8 mouse cellular contexts compared by ENCODE assay signal in genomic region chr6:71991190-71991932, GRCm38 (mm10).
DNase-seq lines count a peak whose midpoint lies in the region; ATAC-seq lines count a peak whose summit lies in the region.

No protein-coding gene starts in this region.

- H3K9me3 ChIP-seq in intestine, embryonic 16.5 days (ENCODE audit: control insufficient read depth, low read length), result no peaks in the 10 kb centered on the region; the same call in 1 of the 2 replicates
- no peaks in the 10 kb centered on the region for H3K9me3 ChIP-seq in stomach, embryonic 15.5 days

- peak; percentile 7 for DNase-seq in kidney, adult 18-20 months
- no peak for DNase-seq in kidney, postnatal 4 days
- peak; percentile 30 for DNase-seq in NIH3T3 (ENCODE audit: low read depth)
- peak; percentile 87 for DNase-seq in cerebellum, adult 11-12 months
- no peak for DNase-seq in spleen, postnatal 36 days (ENCODE audit: low spot score in 2 of 2)

- WGBS in intestine, embryonic 16.5 days, result 61% methylated on average over 8 of the region's 8 CpGs
- 57% methylated on average over 8 of the region's 8 CpGs for WGBS in stomach, embryonic 15.5 days

- H3K36me3 ChIP-seq in intestine, embryonic 16.5 days (ENCODE audit: control insufficient read depth, insufficient read depth, low read length), result no peaks in the 10 kb centered on the region
- no peaks in the 10 kb centered on the region for H3K36me3 ChIP-seq in stomach, embryonic 15.5 days

- ATAC-seq in intestine, embryonic 16.5 days, result no peak
- ATAC-seq in stomach, embryonic 15.5 days (ENCODE audit: insufficient read depth, low FRiP score, low read depth), result no peak
- no peak for ATAC-seq in CD4-positive, CD25-positive, alpha-beta regulatory T cell, adult 4 months

- no peak overlapping the region for H3K4me3 ChIP-seq in intestine, embryonic 16.5 days (ENCODE audit: low read length)
- H3K4me3 ChIP-seq in stomach, embryonic 15.5 days (replicated peaks), result no peak overlapping the region

- H3K4me1 ChIP-seq in intestine, embryonic 16.5 days (ENCODE audit: control insufficient read depth, insufficient read depth, low read length), result 0 out of 2 replicates have a peak, but pooled peaks cover 5% of the 10 kb centered on the region
- H3K4me1 ChIP-seq in stomach, embryonic 15.5 days, result peaks cover 20% of the 10 kb centered on the region

- H3K27me3 ChIP-seq in intestine, embryonic 16.5 days (replicated peaks; ENCODE audit: control insufficient read depth, insufficient read depth, low read length), result no peaks in the 10 kb centered on the region
- no peaks in the 10 kb centered on the region for H3K27me3 ChIP-seq in stomach, embryonic 15.5 days (replicated peaks)

- no peak overlapping the region for H3K4me2 ChIP-seq in intestine, embryonic 16.5 days (ENCODE audit: low read depth, low read length)
- H3K4me2 ChIP-seq in stomach, embryonic 15.5 days, result no peak overlapping the region

- no peak overlapping the region for H3K9ac ChIP-seq in intestine, embryonic 16.5 days (ENCODE audit: low read depth, low read length)
- no peak overlapping the region for H3K9ac ChIP-seq in stomach, embryonic 15.5 days

- 0 out of 2 replicates have a peak overlapping the region, but pooled peaks have one; percentile 15 for H3K27ac ChIP-seq in intestine, embryonic 16.5 days (ENCODE audit: low read length)
- H3K27ac ChIP-seq in stomach, embryonic 15.5 days, result peak overlapping the region; percentile 73; the same call in 1 of the 2 replicates

Comparison
In these comparisons a context has a peak if more than half of its experiments do, and no peak if none do; other contexts are left out.
1. DNase-seq: peak in kidney, adult 18-20 months (single experiment), NIH3T3 (single experiment) and cerebellum, adult 11-12 months (single experiment); none in kidney, postnatal 4 days (0 of 2) and spleen, postnatal 36 days (0 of 2).